Mouse (Mus musculus): ENCODE data around the gene Treh. TPM values are rescaled to one million over a fixed set of nuclear protein-coding genes. Genes with fewer than 3 reads are reported as not detected.

Treh gene
- polyA plus RNA-seq, 1 experiment from 2014 or later = 2.2 TPM

GRCm38 (mm10) chr9:44640646-44641357 is 32.2 kb upstream of the Treh start:
- H3K4me1 ChIP-seq (replicated peaks; ENCODE audit: insufficient read depth, low read length) = no peaks in the 10 kb centered on the region
- H3K9me3 ChIP-seq (replicated peaks; ENCODE audit: low read length) = no peaks in the 10 kb centered on the region
- H3K27me3 ChIP-seq (ENCODE audit: insufficient read depth, low read length) = no peaks in the 10 kb centered on the region
- ATAC-seq (replicated peaks; ENCODE audit: low FRiP score, low read depth) (no peak), DNase-seq (ENCODE audit: low spot score) (no peak)
- no peak overlapping the region for H3K27ac ChIP-seq
- 85% methylated on average over 3 of the region's 3 CpGs for WGBS
- H3K4me2 ChIP-seq (ENCODE audit: low read length) = no peak overlapping the region
- no peak overlapping the region for H3K9ac ChIP-seq (ENCODE audit: low read depth, low read length)
- H3K4me3 ChIP-seq (replicated peaks; ENCODE audit: low read depth, low read length) = no peak overlapping the region
- TF ChIP-seq CTCF (IDR thresholded peaks at IDR 0.05; ENCODE audit: low read depth) = peak; percentile 10; the same call in 1 of the 2 replicates
- H3K36me3 ChIP-seq (ENCODE audit: insufficient read depth, low read length) = peaks cover 23% of the 10 kb centered on the region

- ATAC-seq (replicated peaks; ENCODE audit: low FRiP score, low read depth) (no peak), DNase-seq (ENCODE audit: low spot score) (no peak)
- H3K4me1 ChIP-seq (replicated peaks; ENCODE audit: insufficient read depth, low read length) = no peaks in the 10 kb centered on the region
- H3K9me3 ChIP-seq (replicated peaks; ENCODE audit: low read length) = no peaks in the 10 kb centered on the region
- TF ChIP-seq CTCF (IDR thresholded peaks at IDR 0.05; ENCODE audit: low read depth) = no peak
- no peak overlapping the region for H3K27ac ChIP-seq
- H3K27me3 ChIP-seq (ENCODE audit: insufficient read depth, low read length) = no peaks in the 10 kb centered on the region
- H3K9ac ChIP-seq (ENCODE audit: low read depth, low read length) = no peak overlapping the region
- WGBS = 89% methylated on average over 2 of the region's 2 CpGs
- no peak overlapping the region for H3K4me2 ChIP-seq (ENCODE audit: low read length)
- peaks cover 15% of the 10 kb centered on the region for H3K36me3 ChIP-seq (ENCODE audit: insufficient read depth, low read length)
- H3K4me3 ChIP-seq (replicated peaks; ENCODE audit: low read depth, low read length) = no peak overlapping the region
Observed at GRCm38 (mm10) chr9:44641616-44642015, 31.4 kb upstream of the Treh start.

- DNase-seq (ENCODE audit: low spot score) (no peak), ATAC-seq (replicated peaks; ENCODE audit: low FRiP score, low read depth) (no peak)
- Histone ChIP-seq H3K9ac (ENCODE audit: low read depth, low read length) (no peak overlapping the region), H3K9me3 (replicated peaks; ENCODE audit: low read length) (no peaks in the 10 kb centered on the region), H3K4me3 (replicated peaks; ENCODE audit: low read depth, low read length) (no peak overlapping the region), H3K27ac (no peak overlapping the region), H3K4me1 (replicated peaks; ENCODE audit: insufficient read depth, low read length) (no peaks in the 10 kb centered on the region), H3K36me3 (ENCODE audit: insufficient read depth, low read length) (0 out of 2 replicates have a peak, but pooled peaks cover 5% of the 10 kb centered on the region), H3K27me3 (ENCODE audit: insufficient read depth, low read length) (no peaks in the 10 kb centered on the region), H3K4me2 (ENCODE audit: low read length) (no peak overlapping the region)
- WGBS = 94% methylated on average over 7 of the region's 7 CpGs
- no peak for TF ChIP-seq CTCF (IDR thresholded peaks at IDR 0.05; ENCODE audit: low read depth)
Observed at GRCm38 (mm10) chr9:44643103-44643502, 29.9 kb upstream of the Treh start.

GRCm38 (mm10) chr9:44644186-44644585 is 28.8 kb upstream of the Treh start:
- TF ChIP-seq CTCF (IDR thresholded peaks at IDR 0.05; ENCODE audit: low read depth) = no peak
- Histone ChIP-seq H3K4me2 (ENCODE audit: low read length) (no peak overlapping the region), H3K27ac (no peak overlapping the region), H3K9ac (ENCODE audit: low read depth, low read length) (no peak overlapping the region), H3K4me3 (replicated peaks; ENCODE audit: low read depth, low read length) (no peak overlapping the region), H3K4me1 (replicated peaks; ENCODE audit: insufficient read depth, low read length) (no peaks in the 10 kb centered on the region), H3K27me3 (ENCODE audit: insufficient read depth, low read length) (no peaks in the 10 kb centered on the region), H3K9me3 (replicated peaks; ENCODE audit: low read length) (no peaks in the 10 kb centered on the region), H3K36me3 (ENCODE audit: insufficient read depth, low read length) (no peaks in the 10 kb centered on the region)
- no peak for DNase-seq (ENCODE audit: low spot score)
- 92% methylated on average over 2 of the region's 2 CpGs for WGBS
- no peak for ATAC-seq (replicated peaks; ENCODE audit: low FRiP score, low read depth)

GRCm38 (mm10) chr9:44645481-44645880 is 27.6 kb upstream of the Treh start:
- H3K4me1 ChIP-seq (replicated peaks; ENCODE audit: insufficient read depth, low read length) = no peaks in the 10 kb centered on the region
- DNase-seq (ENCODE audit: low spot score) (peak; percentile 39), ATAC-seq (replicated peaks; ENCODE audit: low FRiP score, low read depth) (no peak)
- peak; percentile 25; the same call in 1 of the 2 replicates for TF ChIP-seq CTCF (IDR thresholded peaks at IDR 0.05; ENCODE audit: low read depth)
- H3K36me3 ChIP-seq (ENCODE audit: insufficient read depth, low read length) = no peaks in the 10 kb centered on the region
- no peaks in the 10 kb centered on the region for H3K27me3 ChIP-seq (ENCODE audit: insufficient read depth, low read length)
- WGBS = 36% methylated on average over 5 of the region's 5 CpGs
- no peak overlapping the region for H3K4me3 ChIP-seq (replicated peaks; ENCODE audit: low read depth, low read length)
- no peaks in the 10 kb centered on the region for H3K9me3 ChIP-seq (replicated peaks; ENCODE audit: low read length)
- no peak overlapping the region for H3K9ac ChIP-seq (ENCODE audit: low read depth, low read length)
- H3K4me2 ChIP-seq (ENCODE audit: low read length) = no peak overlapping the region
- no peak overlapping the region for H3K27ac ChIP-seq

- no peak overlapping the region for H3K27ac ChIP-seq
- no peak for DNase-seq (ENCODE audit: low spot score)
- no peak overlapping the region for H3K4me3 ChIP-seq (replicated peaks; ENCODE audit: low read depth, low read length)
- H3K9ac ChIP-seq (ENCODE audit: low read depth, low read length) = no peak overlapping the region
- no peak for TF ChIP-seq CTCF (IDR thresholded peaks at IDR 0.05; ENCODE audit: low read depth)
- no peak for ATAC-seq (replicated peaks; ENCODE audit: low FRiP score, low read depth)
- H3K4me1 ChIP-seq (replicated peaks; ENCODE audit: insufficient read depth, low read length) = no peaks in the 10 kb centered on the region
- no peaks in the 10 kb centered on the region for H3K9me3 ChIP-seq (replicated peaks; ENCODE audit: low read length)
- no peaks in the 10 kb centered on the region for H3K36me3 ChIP-seq (ENCODE audit: insufficient read depth, low read length)
- WGBS = 66% methylated on average over 15 of the region's 15 CpGs
- H3K27me3 ChIP-seq (ENCODE audit: insufficient read depth, low read length) = no peaks in the 10 kb centered on the region
- H3K4me2 ChIP-seq (ENCODE audit: low read length) = no peak overlapping the region
Observed at GRCm38 (mm10) chr9:44645924-44646323, 27.1 kb upstream of the Treh start.

All from kidney, postnatal 0 days (tissue).